Mouse (Mus musculus) lung, embryonic 16.5 days (tissue): ENCODE data around the gene Maged1. TPM values are rescaled to one million over a fixed set of nuclear protein-coding genes. Genes with fewer than 3 reads are reported as not detected.

Experiments
- polyA plus RNA-seq: library from polyadenylated mRNA; unstranded; fragments of >200 nt; fragmentation: Nextera tagmentation; extraction: Ambion mirVana; gene quantifications from 2 replicates; pipeline ENCODE4 v1.2.1, GENCODE M21; 2015

Gene Maged1
- polyA plus RNA-seq, 1 experiment from 2014 or later = 589 TPM

Other genes starting within 250 kb of the Maged1 start
- not detected in 2 replicates for gene Fam90a1b, start 175.4 kb downstream of the Maged1 start, polyA plus RNA-seq
- gene Apoo, start 175.0 kb downstream of the Maged1 start, polyA plus RNA-seq = 62.6 and 69.4 TPM in 2 replicates
- gene Gspt2, start 93.9 kb upstream of the Maged1 start, polyA plus RNA-seq = 3.1 and 3.9 TPM in 2 replicates
- 1.3 TPM in 2 replicates for gene Zxdb, start 182.4 kb upstream of the Maged1 start, polyA plus RNA-seq